Mouse (Mus musculus): ENCODE data around the gene Rab6b. TPM values are rescaled to one million over a fixed set of nuclear protein-coding genes. Genes with fewer than 3 reads are reported as not detected.

Gene Rab6b
- polyA plus RNA-seq, 1 experiment from 2014 or later = 43.8 TPM

DNA sequence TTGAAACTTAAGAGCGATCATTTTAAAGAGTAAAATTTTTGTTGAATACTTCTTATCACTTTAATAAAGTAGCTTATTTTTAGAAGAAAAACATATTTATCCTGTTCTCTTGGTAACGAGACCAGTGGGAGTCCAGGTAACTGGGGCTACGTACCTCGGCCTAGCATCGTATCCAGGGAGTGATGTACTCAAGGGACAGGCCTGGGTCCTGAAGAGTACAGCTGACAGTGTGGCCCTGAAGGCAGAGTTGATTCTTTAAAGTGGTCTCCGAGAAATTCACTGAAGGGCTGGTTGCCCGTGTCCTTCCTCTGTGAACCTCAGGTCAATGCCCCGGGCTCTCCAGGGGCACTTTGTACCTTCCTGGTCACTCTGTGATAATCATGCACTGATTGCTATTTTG is 6.4 kb downstream of the Rab6b start:
- no peaks in the 10 kb centered on the region for H3K27me3 ChIP-seq
- no peak for ATAC-seq
- ChIA-PET POLR2A (no interaction called here), CTCF (interaction anchor here (1.5 kb wide), 1 partner anchor 14 kb away, joined by 3 read pairs; no protein-coding TSS in a partner anchor)
- DNase-seq (ENCODE audit: low read depth, low spot score) = no peak
- no peak for TF ChIP-seq CTCF (IDR thresholded peaks at IDR 0.05)
- in situ Hi-C loops (cut with MboI; ENCODE audit: low pct_unique_long_range_greater_than_20kb) = loop anchor here (10.0 kb wide), 1 partner anchor 187 kb away; the partner anchor contains the start of genes 1300017J02Rik and Topbp1

- no peaks in the 10 kb centered on the region for H3K27me3 ChIP-seq
- no peak for TF ChIP-seq CTCF (IDR thresholded peaks at IDR 0.05)
- ATAC-seq (no peak), DNase-seq (ENCODE audit: low read depth, low spot score) (no peak)
- in situ Hi-C loops (cut with MboI; ENCODE audit: low pct_unique_long_range_greater_than_20kb) = loop anchor here (10.0 kb wide), 1 partner anchor 186 kb away; the partner anchor contains the start of genes 1300017J02Rik and Topbp1
- ChIA-PET CTCF (interaction anchor here (1.2 to 1.5 kb wide), 2 partner anchors 13 to 22 kb away, joined by 3 read pairs; no protein-coding TSS in a partner anchor), POLR2A (interaction anchor here (0.5 kb wide), 1 partner anchor 85 kb away, joined by 7 read pairs; no protein-coding TSS in a partner anchor)
These were observed 7.2 kb downstream of the Rab6b start for GRCm38 (mm10) chr9:103118651-103119275.

GRCm38 (mm10) chr9:103119781-103120180 is 8.2 kb downstream of the Rab6b start:
- ChIA-PET POLR2A (no interaction called here), CTCF (interaction anchor here (0.6 kb wide), 1 partner anchor 10 kb away, joined by 3 read pairs; no protein-coding TSS in a partner anchor)
- ATAC-seq = no peak
- no peak for TF ChIP-seq CTCF (IDR thresholded peaks at IDR 0.05)
- no peak for DNase-seq (ENCODE audit: low read depth, low spot score)
- no peaks in the 10 kb centered on the region for H3K27me3 ChIP-seq
- in situ Hi-C loops (cut with MboI; ENCODE audit: low pct_unique_long_range_greater_than_20kb) = loop anchor here (10.0 kb wide), 1 partner anchor 185 kb away; the partner anchor contains the start of genes 1300017J02Rik and Topbp1

DNA sequence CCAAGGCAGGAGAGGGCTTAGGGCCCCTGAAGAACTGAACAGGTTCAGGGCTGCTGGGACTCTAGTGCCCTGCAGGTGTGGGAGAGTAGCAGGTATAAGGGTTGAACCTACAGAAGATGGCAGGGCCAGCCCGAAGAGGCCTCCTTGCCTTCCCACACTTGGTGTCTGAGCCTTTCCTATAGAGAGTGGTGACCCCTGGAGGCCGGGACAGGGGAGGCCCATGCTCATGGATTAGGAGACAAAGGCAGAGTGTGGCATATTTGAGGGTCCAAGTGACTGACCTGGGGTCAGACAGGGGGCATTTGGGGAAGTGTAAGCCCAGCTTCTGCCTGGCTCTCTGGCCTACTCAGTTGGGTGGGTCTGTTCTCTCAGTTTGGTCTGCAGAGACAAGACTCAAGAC is 8.6 kb downstream of the Rab6b start:
- peak; percentile 39 for ATAC-seq
- no peaks in the 10 kb centered on the region for H3K27me3 ChIP-seq
- TF ChIP-seq CTCF (IDR thresholded peaks at IDR 0.05) = no peak
- no peak for DNase-seq (ENCODE audit: low read depth, low spot score)
- POLR2A ChIA-PET = no interaction called here
- in situ Hi-C loops (cut with MboI; ENCODE audit: low pct_unique_long_range_greater_than_20kb) = no loop called here
- CTCF ChIA-PET = interaction anchor here (0.6 kb wide), 1 partner anchor 9 kb away, joined by 3 read pairs; no protein-coding TSS in a partner anchor

- no peak for TF ChIP-seq CTCF (IDR thresholded peaks at IDR 0.05)
- POLR2A ChIA-PET = no interaction called here
- ATAC-seq (no peak), DNase-seq (ENCODE audit: low read depth, low spot score) (no peak)
- no peaks in the 10 kb centered on the region for H3K27me3 ChIP-seq
- CTCF ChIA-PET = no interaction called here
- in situ Hi-C loops (cut with MboI; ENCODE audit: low pct_unique_long_range_greater_than_20kb) = no loop called here
These were observed 10.0 kb downstream of the Rab6b start for GRCm38 (mm10) chr9:103121546-103121945.

DNA sequence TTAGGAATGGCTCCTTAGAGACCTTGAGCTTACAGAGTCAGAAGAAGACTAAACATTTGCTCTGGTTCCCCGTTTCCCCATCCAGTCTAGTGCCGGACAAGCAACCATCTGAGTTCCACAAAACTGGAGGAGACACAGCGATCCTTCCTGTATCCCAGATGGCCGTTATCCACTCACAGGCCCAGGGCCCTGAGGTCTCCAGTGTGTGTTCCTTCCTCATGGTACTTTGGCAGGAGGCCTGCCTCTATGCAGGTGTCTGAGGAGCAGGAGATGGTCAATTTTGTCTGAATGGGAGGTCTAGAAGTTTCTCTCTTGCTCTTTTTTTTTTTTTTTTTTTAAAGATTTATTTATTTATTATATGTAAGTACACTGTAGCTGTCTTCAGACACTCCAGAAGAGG is 13.2 kb downstream of the Rab6b start:
- in situ Hi-C loops (cut with MboI; ENCODE audit: low pct_unique_long_range_greater_than_20kb) = no loop called here
- no peak for ATAC-seq
- no peaks in the 10 kb centered on the region for H3K27me3 ChIP-seq
- no peak for TF ChIP-seq CTCF (IDR thresholded peaks at IDR 0.05)
- POLR2A ChIA-PET = interaction anchor here (0.6 kb wide), 1 partner anchor 538 kb away, joined by 3 read pairs; no protein-coding TSS in a partner anchor
- no peak for DNase-seq (ENCODE audit: low read depth, low spot score)
- CTCF ChIA-PET = interaction anchor here (1.7 kb wide), 1 partner anchor 13 kb away, joined by 3 read pairs; no protein-coding TSS in a partner anchor

GRCm38 (mm10) chr9:103133493-103134124 is 22.0 kb downstream of the Rab6b start:
- H3K27me3 ChIP-seq = no peaks in the 10 kb centered on the region
- CTCF ChIA-PET = interaction anchor here (1.3 kb wide), 1 partner anchor 11 kb away, joined by 3 read pairs; no protein-coding TSS in a partner anchor
- POLR2A ChIA-PET = interaction anchor here (0.6 kb wide), 1 partner anchor 120 kb away, joined by 3 read pairs; no protein-coding TSS in a partner anchor
- in situ Hi-C loops (cut with MboI; ENCODE audit: low pct_unique_long_range_greater_than_20kb) = no loop called here
- ATAC-seq (no peak), DNase-seq (ENCODE audit: low read depth, low spot score) (no peak)
- TF ChIP-seq CTCF (IDR thresholded peaks at IDR 0.05) = no peak

DNA sequence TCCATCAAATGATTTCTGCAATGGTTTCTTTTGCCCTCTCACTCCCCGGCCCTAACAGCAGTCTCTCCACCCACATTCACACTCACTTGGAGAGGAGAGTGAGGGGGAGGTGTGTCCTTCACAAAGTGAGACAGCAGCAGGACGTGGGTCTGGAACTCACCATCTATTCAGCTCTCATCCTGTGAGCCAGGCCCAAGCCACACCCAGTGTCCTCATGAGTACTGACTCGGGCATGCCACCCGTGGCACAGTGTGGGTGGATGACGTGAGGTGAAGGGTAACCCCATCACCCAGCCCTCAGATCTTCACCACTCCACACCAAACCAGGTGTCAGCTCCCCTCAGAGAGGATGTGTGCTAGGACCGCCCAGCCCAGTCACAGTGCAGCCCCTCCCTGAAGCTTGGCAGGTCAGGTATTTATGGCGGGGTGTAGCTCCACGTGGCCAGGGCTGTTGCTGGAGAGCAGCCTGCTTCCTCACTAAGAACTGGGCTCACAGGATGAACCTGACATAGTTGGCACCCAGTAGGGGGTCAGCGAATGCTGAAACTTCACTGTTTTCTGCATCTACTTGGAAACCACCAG is 23.0 kb downstream of the Rab6b start:
- H3K27me3 ChIP-seq = no peaks in the 10 kb centered on the region
- POLR2A ChIA-PET = no interaction called here
- in situ Hi-C loops (cut with MboI; ENCODE audit: low pct_unique_long_range_greater_than_20kb) = no loop called here
- DNase-seq (ENCODE audit: low read depth, low spot score) (no peak), ATAC-seq (no peak)
- CTCF ChIA-PET = interaction anchor here (1.3 to 1.5 kb wide), 2 partner anchors 12 to 34 kb away, joined by 3 read pairs; no protein-coding TSS in a partner anchor
- TF ChIP-seq CTCF (IDR thresholded peaks at IDR 0.05) = no peak

DNA sequence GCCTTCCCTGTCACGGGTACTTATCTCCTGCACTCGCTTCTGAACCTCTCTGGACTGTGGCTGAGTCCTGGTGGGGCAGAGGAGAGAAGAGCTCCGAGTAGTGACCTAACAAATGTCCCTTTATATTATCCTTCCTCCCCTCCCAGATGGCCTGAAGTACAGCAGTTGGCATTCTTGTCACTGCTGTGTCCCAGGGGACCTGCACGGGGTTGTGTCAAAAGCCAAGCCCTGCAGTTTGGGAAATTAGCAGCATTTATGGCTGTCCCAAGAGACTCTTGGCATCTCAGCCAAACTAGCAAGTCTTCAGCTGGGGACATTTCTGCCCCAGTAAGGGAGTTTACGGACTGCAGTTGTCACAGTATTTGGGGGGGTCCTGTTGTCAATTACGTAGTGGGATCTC is 27.9 kb downstream of the Rab6b start:
- in situ Hi-C loops (cut with MboI; ENCODE audit: low pct_unique_long_range_greater_than_20kb) = no loop called here
- ChIA-PET CTCF (interaction anchor here (0.8 kb wide), 1 partner anchor 259 kb away, joined by 3 read pairs; no protein-coding TSS in a partner anchor), POLR2A (no interaction called here)
- no peak for TF ChIP-seq CTCF (IDR thresholded peaks at IDR 0.05)
- ATAC-seq (no peak), DNase-seq (ENCODE audit: low read depth, low spot score) (no peak)
- H3K27me3 ChIP-seq = no peaks in the 10 kb centered on the region

GRCm38 (mm10) chr9:103140384-103140783 is 28.8 kb downstream of the Rab6b start:
- no peak for ATAC-seq
- in situ Hi-C loops (cut with MboI; ENCODE audit: low pct_unique_long_range_greater_than_20kb) = no loop called here
- TF ChIP-seq CTCF (IDR thresholded peaks at IDR 0.05) = no peak
- ChIA-PET CTCF (no interaction called here), POLR2A (interaction anchor here (0.7 kb wide), 1 partner anchor 53 kb away, joined by 3 read pairs; no protein-coding TSS in a partner anchor)
- DNase-seq (ENCODE audit: low read depth, low spot score) = no peak
- no peaks in the 10 kb centered on the region for H3K27me3 ChIP-seq
